Mouse (Mus musculus) midbrain, embryonic 12.5 days (tissue): ENCODE measurements around the gene Adamts5. TPM values are rescaled to one million over a fixed set of nuclear protein-coding genes. Genes with fewer than 3 reads are reported as not detected.

Source experiments
- ATAC-seq: fragments of 200-750 bp; cut with Nextera tagmentation; 2 replicates; pipeline ENCODE4 v1.8.0; 2017; ENCODE audit warnings: low read depth, moderate TSS enrichment, moderate library complexity; ENCODE audit not compliant: low FRiP score
- H3K27ac ChIP-seq: fragments of 300-500 bp; sonication (generic); replicated peaks from 2 replicates; pipeline ENCODE4 v1.5.1; 2016; ENCODE audit warnings: mild to moderate bottlenecking
- H3K27me3 ChIP-seq: fragments of 300-500 bp; sonication (generic); 2 replicates; pipeline ENCODE4 v1.6.1; 2016; ENCODE audit warnings: mild to moderate bottlenecking
- H3K36me3 ChIP-seq: fragments of 300-500 bp; sonication (generic); 2 replicates; pipeline ENCODE4 v1.6.1; 2016
- H3K4me1 ChIP-seq: fragments of 300-500 bp; sonication (generic); 2 replicates; pipeline ENCODE4 v1.6.1; 2016
- H3K4me2 ChIP-seq: fragments of 300-500 bp; sonication (generic); replicated peaks from 2 replicates; pipeline ENCODE4 v1.6.1; 2016; ENCODE audit warnings: mild to moderate bottlenecking, moderate library complexity
- H3K4me3 ChIP-seq: fragments of 300-500 bp; sonication (generic); 2 replicates; pipeline ENCODE4 v1.5.1; 2016; ENCODE audit warnings: mild to moderate bottlenecking
- H3K9ac ChIP-seq: fragments of 300-500 bp; sonication (generic); replicated peaks from 2 replicates; pipeline ENCODE4 v1.6.1; 2016; ENCODE audit warnings: mild to moderate bottlenecking, moderate library complexity
- H3K9me3 ChIP-seq: fragments of 300-500 bp; sonication (generic); 2 replicates; pipeline ENCODE4 v1.6.1; 2016; ENCODE audit warnings: mild to moderate bottlenecking
- WGBS: fragments of 180-500 bp; shearing (Covaris S2); methylation state at CpG from one replicate; pipeline ENCODE4 v1.1.7; 2016; 5-methylcytosine and 5-hydroxymethylcytosine counted together
- polyA plus RNA-seq: library from polyadenylated mRNA; unstranded; fragments of >200 nt; fragmentation: Nextera tagmentation; extraction: Ambion mirVana; gene quantifications from 2 replicates; pipeline ENCODE4 v1.2.1, GENCODE M21; 2016

Gene Adamts5
- polyA plus RNA-seq, 1 experiment from 2014 or later = 1.7 TPM

- 6% methylated on average over 2 of the region's 2 CpGs for WGBS
- peaks cover 14% of the 10 kb centered on the region; the same call in 1 of the 2 replicates for H3K27me3 ChIP-seq
- H3K9ac ChIP-seq = no peak overlapping the region
- no peaks in the 10 kb centered on the region for H3K36me3 ChIP-seq
- no peak overlapping the region for H3K4me2 ChIP-seq
- H3K4me1 ChIP-seq = 0 out of 2 replicates have a peak, but pooled peaks cover 5% of the 10 kb centered on the region
- no peak overlapping the region for H3K27ac ChIP-seq
- no peak overlapping the region for H3K4me3 ChIP-seq
- H3K9me3 ChIP-seq = no peaks in the 10 kb centered on the region
- ATAC-seq = no peak
Observed at GRCm38 (mm10) chr16:85807626-85808025, 94.0 kb downstream of the Adamts5 start.

DNA sequence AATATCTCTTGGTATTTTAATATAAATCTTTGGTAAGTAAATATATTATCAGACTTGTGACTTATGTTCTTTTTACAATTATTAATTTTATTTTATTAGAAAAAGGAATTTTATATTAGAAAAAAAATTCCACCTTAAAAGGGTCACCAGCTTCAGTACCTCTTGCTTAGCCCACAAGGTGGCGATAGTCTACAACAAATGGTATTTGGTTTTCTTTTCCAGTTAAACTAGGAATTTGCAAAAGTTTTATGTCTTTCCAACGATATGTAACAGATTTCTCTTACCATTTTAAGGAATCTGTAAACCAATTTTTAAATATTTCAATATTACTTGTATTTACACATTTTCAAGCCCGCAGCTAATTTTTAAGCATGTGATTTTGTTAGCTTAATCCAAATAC lies 94.6 kb downstream of the Adamts5 start:
- H3K27ac ChIP-seq = no peak overlapping the region
- no peak for ATAC-seq
- H3K4me2 ChIP-seq = no peak overlapping the region
- H3K9ac ChIP-seq = no peak overlapping the region
- H3K27me3 ChIP-seq = peaks cover 14% of the 10 kb centered on the region; the same call in 1 of the 2 replicates
- H3K4me1 ChIP-seq = 0 out of 2 replicates have a peak, but pooled peaks cover 5% of the 10 kb centered on the region
- H3K9me3 ChIP-seq = no peaks in the 10 kb centered on the region
- 24% methylated on average over 3 of the region's 3 CpGs for WGBS
- H3K4me3 ChIP-seq = no peak overlapping the region
- no peaks in the 10 kb centered on the region for H3K36me3 ChIP-seq

Other genes starting within 250 kb of the Adamts5 start
- gene Adamts1, start 98.7 kb downstream of the Adamts5 start, polyA plus RNA-seq = 8.6 and 9.2 TPM in 2 replicates